Mouse (Mus musculus) cerebral cortex, adult 2 months (tissue): ENCODE results near the gene Xylt2.

Experiments used
- WGBS: fragments of 180-500 bp; shearing (Covaris S2); methylation state at CpG from one replicate; pipeline ENCODE4 v1.1.7; 2018; 5-methylcytosine and 5-hydroxymethylcytosine counted together

Xylt2 gene

DNA sequence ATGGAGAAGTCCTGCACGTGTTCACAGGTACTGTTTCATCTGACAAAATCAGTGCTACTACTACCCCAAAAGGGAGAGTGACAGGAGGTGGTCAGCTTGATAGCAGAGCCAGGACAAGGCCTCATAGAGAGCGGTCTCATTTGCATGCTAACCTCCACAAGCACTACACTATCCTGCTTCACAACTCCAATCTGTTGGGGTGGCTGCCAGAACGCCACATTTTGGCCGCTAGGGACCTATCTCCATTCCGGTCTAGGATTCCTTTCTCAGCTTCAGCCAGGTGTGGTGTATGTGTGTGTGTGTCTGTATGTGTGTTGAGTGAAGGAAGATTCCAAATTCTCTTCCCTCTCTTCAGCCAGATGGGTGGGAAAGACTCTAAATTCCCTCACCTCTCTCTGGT, 1.9 kb downstream of the Xylt2 start:
- 63% methylated on average over 5 of the region's 5 CpGs for WGBS

- 59% methylated on average over 5 of the region's 5 CpGs for WGBS
Observed at GRCm38 (mm10) chr11:94674984-94675383, 2.3 kb downstream of the Xylt2 start.

- WGBS, result 93% methylated on average over 6 of the region's 6 CpGs
Observed at GRCm38 (mm10) chr11:94665281-94665680, 12.0 kb downstream of the Xylt2 start.

GRCm38 (mm10) chr11:94661344-94661743, 16.0 kb downstream of the Xylt2 start:
- WGBS, result 67% methylated on average over 1 of the region's 1 CpGs

- under 1% methylated on average over 32 of the region's 32 CpGs for WGBS
Observed at GRCm38 (mm10) chr11:94653663-94654436, 23.5 kb downstream of the Xylt2 start, which contains the start of the genes Mrpl27 and Eme1. Gene Mrpl27, plus strand, starts transcription at chr11:94653767. Gene Eme1, minus strand, starts transcription at chr11:94653964.

DNA sequence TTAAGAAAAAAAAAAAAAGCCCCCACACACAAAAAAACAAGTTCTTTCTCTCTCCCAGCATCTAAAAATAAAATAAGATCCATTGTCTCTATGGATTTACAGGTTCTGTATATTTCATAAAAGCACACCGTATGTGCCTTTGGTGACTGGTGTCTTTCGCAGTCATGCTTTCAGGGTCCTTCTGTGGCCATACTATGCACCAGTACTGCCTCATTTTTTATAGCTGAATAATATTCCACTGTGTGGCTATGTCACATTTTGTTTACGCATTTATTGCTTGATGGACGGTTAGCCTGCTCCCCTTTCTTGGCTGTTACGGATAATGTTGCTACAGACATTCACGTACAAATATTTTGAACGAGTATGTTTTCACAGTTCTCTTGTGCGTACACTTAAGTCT, 24.3 kb downstream of the Xylt2 start:
- WGBS, result 55% methylated on average over 8 of the region's 8 CpGs

GRCm38 (mm10) chr11:94651241-94651640, 26.1 kb downstream of the Xylt2 start:
- WGBS, result 94% methylated on average over 6 of the region's 7 CpGs

DNA sequence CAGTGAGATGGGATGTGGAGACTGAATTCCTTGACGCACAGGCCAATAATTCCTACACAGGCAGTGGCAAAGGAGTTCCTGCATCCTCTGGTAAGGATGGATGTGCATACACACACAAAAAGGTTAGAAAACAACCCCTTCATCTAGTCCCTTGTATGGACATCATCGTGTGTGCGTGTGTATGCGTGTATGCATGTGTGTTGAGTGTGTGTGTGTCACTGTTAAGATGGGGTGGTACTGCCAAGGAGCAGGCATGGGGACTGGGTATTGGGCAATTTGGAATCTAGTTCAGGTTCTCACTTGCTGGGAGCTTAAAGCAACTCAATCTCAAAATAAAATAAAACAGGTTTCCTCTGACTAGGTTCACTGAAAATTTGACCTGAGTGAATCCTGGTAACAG, 30.9 kb downstream of the Xylt2 start:
- WGBS, result 96% methylated on average over 4 of the region's 4 CpGs

GRCm38 (mm10) chr11:94644461-94645219, 32.7 kb downstream of the Xylt2 start:
- WGBS, result 70% methylated on average over 8 of the region's 8 CpGs

DNA sequence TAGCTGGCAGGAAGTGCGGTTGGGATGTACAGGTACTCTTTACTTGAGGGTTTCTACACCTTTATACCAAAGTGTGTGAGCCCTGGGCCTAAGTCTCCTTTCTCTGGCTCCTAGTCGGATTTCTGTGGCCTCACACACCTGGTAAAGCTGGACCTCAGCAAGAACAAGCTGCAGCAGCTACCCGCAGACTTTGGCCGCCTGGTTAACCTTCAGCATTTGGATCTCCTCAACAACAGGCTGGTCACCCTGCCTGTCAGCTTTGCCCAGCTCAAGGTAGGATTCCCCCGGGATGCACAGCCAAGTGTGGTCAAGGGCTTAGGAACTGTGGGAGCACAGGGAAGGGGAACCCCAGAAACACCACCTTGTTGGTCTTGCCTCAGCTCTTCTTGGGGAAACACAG, 42.9 kb downstream of the Xylt2 start:
- 92% methylated on average over 5 of the region's 5 CpGs for WGBS

GRCm38 (mm10) chr11:94632988-94633387, 44.3 kb downstream of the Xylt2 start:
- WGBS, result 80% methylated on average over 8 of the region's 8 CpGs

GRCm38 (mm10) chr11:94631969-94632368, 45.3 kb downstream of the Xylt2 start:
- 94% methylated on average over 5 of the region's 5 CpGs for WGBS

DNA sequence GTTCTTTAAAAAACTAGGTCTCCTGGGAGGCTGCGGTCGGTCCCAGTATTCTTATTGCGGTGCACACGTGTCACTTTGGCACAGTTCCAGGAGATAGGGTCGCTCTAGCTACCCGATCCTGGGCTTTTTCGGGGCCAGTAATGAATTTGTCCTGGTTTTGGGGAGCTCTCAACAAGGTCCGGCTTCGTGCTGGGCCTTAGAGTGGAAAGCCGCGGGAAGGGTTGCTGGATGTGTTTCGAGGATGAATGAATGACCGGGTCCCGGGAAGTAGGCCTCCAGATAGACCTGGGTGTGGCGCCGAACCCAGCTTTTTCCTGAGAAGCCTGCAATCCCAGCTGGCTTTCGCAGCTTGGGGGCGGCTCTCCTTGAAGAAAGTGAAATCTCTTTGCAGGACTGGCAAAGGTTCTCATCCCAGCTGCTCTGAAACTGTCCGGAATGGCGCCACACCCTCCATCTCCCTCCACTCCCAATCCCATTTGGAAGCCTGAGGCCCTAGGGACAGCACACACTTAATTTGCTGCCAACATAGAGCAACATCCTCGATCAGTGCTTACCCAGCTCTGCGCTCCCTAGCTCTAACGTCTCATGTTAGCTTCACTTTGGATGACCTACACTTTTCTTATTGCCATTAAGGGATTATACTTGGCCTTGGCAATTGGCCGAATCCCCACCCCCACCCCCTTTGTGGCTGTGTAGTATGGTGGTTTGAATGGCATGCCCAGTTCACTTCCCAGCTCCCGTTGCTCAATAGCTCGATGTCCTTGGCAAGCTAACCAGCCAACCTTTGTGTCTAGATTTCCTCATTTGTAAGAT, 46.9 kb downstream of the Xylt2 start:
- 4% methylated on average over 26 of the region's 26 CpGs for WGBS

DNA sequence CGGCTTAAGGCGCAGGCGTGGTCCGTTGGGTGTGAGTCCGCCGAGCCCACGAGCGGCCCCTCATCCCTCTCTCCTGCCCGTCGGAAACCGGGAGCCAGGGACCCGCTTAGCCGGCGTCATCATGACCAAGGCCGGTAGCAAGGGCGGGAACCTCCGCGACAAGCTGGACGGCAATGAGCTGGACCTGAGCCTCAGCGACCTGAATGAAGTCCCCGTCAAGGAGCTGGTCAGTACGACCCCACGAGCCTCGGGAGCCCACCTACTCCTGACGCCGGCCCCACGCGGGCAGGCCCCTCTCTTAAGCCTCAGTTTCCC, 47.5 kb downstream of the Xylt2 start:
- under 1% methylated on average over 28 of the region's 28 CpGs for WGBS

DNA sequence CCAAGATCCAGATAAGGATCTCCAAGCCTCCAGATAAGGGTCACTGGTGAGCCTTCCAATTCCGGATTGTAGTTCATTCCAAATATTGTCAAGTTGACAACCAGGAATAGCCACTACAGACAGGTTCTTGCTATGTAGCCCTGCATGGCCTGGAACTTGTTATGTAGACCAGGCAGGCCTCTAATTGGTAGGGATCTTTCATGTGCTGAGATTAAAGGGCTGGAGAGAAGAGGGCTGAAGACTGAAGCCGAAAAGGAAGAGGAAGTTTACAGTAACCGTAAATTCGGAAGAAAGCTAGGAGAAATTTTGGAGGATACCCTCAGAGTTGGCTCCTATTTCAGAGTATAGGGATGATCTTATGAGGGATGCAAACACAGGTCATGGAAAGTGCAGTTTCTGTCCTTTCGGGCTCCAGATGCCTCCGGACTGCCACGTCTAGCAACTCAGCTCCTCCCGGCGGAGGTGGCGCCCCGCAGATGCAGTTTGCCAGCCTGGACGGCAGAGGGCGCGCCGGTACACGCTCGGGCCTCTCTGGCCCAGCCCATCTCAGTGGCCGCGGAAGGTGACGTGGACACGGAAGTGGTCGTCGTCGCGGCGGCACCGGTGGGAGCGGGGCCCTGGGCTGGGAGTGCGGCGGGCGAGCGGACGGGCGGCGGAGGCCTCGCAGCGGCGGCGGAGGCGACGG, 48.0 kb downstream of the Xylt2 start, which contains the start of gene Lrrc59:
TSS of gene Lrrc59 (plus strand) at position 569 of the 685 bp plus-strand sequence.
- WGBS, result 5% methylated on average over 41 of the region's 41 CpGs

DNA sequence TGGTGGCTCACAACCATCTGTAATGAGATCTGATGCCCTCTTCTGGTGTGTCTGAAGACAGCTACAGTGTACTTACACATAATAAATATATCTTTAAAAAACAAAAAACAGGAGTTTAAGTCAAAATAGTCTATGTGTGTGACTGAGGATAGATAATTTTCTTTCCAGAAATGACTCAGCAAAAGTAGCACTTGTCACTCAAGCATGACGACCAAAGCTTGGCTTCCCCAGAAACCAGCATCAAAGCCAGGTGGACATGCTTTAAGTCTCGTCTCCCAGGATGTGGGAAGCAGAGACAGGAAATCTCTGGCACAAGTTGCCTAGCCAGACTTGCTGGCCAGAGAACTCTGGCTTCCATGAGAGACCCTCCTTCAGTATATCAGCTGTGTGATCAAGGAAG, 55.2 kb downstream of the Xylt2 start:
- 64% methylated on average over 2 of the region's 2 CpGs for WGBS

DNA sequence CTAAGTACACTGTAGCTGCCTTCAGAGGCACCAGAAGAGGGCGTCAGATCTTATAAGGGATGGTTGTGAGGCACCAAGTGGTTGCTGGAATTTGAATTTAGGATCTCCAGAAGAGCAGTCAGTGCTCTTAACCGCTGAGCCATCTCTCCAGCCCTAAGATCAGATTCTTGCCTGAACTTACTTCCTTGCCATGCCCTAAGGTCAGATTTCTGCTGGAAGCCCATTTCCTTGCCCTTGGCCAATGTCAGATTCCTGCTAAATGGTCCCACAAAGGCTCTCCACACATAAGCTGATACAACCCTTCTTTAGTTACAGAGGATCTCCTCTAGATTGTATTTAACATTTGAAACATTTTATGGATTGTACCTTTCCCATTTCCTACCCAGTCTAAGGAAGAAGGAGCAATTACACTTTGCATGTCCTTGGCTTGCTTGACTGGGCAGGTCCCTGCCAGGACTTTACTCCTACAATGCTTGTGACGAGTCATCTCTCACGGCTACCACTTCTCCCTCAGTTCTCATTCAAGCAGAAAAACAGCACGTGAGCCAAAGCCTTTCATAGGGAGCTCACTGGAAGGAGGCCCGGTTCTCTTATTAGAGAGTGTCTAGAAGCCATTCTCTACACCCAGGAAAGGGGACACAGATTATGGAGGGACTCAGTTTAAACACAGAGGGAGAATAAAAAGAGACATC, 56.4 kb downstream of the Xylt2 start:
- 43% methylated on average over 6 of the region's 6 CpGs for WGBS

DNA sequence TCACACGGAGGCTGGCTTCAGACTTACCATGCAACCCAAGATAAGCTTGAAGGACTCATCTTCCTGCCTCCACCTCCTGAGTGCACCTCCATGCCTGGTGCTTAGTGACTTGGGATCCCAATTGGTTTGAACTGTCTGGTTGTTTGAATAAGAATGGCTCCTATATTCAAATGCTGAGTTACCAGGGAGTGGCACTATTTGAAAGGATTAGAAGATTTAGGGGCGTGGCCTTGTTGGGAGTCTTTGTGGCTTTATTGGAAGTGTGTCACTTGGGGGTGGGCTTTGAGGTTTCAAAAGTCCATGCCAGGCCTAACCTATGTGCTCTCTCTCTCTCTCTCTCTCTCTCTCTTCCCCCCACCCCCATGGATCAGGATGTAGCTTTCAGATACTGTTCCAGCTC, 59.7 kb downstream of the Xylt2 start:
- WGBS, result 90% methylated on average over 2 of the region's 2 CpGs

- 17% methylated on average over 4 of the region's 4 CpGs for WGBS
Observed at GRCm38 (mm10) chr11:94615494-94615893, 61.8 kb downstream of the Xylt2 start.

GRCm38 (mm10) chr11:94614603-94615002, 62.7 kb downstream of the Xylt2 start:
- 86% methylated on average over 4 of the region's 4 CpGs for WGBS
